Mouse (Mus musculus): ENCODE data around the gene Clec10a. TPM values are rescaled to one million over a fixed set of nuclear protein-coding genes. Genes with fewer than 3 reads are reported as not detected.

Clec10a gene
- total and polyA plus RNA-seq, 2 experiments from 2014 or later: 0.44 to 0.57 TPM

GRCm38 (mm10) chr11:70216103-70216502, 60.1 kb downstream of the Clec10a start:
- Histone ChIP-seq H3K9me3 (ENCODE audit: low read length) (no peaks in the 10 kb centered on the region), H3K4me3 (ENCODE audit: low read depth, low read length) (no peak overlapping the region), H3K4me2 (ENCODE audit: low read depth, low read length, poor library complexity, severe bottlenecking) (no peak overlapping the region), H3K27me3 (ENCODE audit: insufficient read depth, low read length) (peaks cover 10% of the 10 kb centered on the region; the same call in 1 of the 2 replicates), H3K9ac (replicated peaks; ENCODE audit: low read length, poor library complexity, severe bottlenecking) (no peak overlapping the region), H3K27ac (ENCODE audit: low read depth, low read length) (no peak overlapping the region), H3K4me1 (ENCODE audit: insufficient read depth, low read length) (peaks cover 21% of the 10 kb centered on the region), H3K36me3 (ENCODE audit: insufficient read depth, low read length) (0 out of 2 replicates have a peak, but pooled peaks cover 8% of the 10 kb centered on the region)
- no peak for DNase-seq (ENCODE audit: low spot score)
- no peak for ATAC-seq (ENCODE audit: low FRiP score)
- 55% methylated on average over 3 of the region's 3 CpGs for WGBS
- no peak for TF ChIP-seq CTCF (IDR thresholded peaks at IDR 0.05)

- no peak for ATAC-seq (ENCODE audit: low FRiP score)
- Histone ChIP-seq H3K4me1 (ENCODE audit: insufficient read depth, low read length) (peaks cover 21% of the 10 kb centered on the region), H3K36me3 (ENCODE audit: insufficient read depth, low read length) (0 out of 2 replicates have a peak, but pooled peaks cover 8% of the 10 kb centered on the region), H3K27me3 (ENCODE audit: insufficient read depth, low read length) (peaks cover 10% of the 10 kb centered on the region; the same call in 1 of the 2 replicates), H3K27ac (ENCODE audit: low read depth, low read length) (no peak overlapping the region), H3K4me3 (ENCODE audit: low read depth, low read length) (no peak overlapping the region), H3K9ac (replicated peaks; ENCODE audit: low read length, poor library complexity, severe bottlenecking) (no peak overlapping the region), H3K9me3 (ENCODE audit: low read length) (no peaks in the 10 kb centered on the region), H3K4me2 (ENCODE audit: low read depth, low read length, poor library complexity, severe bottlenecking) (no peak overlapping the region)
- no peak for DNase-seq (ENCODE audit: low spot score)
- no peak for TF ChIP-seq CTCF (IDR thresholded peaks at IDR 0.05)
- 94% methylated on average over 4 of the region's 4 CpGs for whole genome bisulfite sequencing
Measured at GRCm38 (mm10) chr11:70218039-70218438, 62.0 kb downstream of the Clec10a start.

DNA sequence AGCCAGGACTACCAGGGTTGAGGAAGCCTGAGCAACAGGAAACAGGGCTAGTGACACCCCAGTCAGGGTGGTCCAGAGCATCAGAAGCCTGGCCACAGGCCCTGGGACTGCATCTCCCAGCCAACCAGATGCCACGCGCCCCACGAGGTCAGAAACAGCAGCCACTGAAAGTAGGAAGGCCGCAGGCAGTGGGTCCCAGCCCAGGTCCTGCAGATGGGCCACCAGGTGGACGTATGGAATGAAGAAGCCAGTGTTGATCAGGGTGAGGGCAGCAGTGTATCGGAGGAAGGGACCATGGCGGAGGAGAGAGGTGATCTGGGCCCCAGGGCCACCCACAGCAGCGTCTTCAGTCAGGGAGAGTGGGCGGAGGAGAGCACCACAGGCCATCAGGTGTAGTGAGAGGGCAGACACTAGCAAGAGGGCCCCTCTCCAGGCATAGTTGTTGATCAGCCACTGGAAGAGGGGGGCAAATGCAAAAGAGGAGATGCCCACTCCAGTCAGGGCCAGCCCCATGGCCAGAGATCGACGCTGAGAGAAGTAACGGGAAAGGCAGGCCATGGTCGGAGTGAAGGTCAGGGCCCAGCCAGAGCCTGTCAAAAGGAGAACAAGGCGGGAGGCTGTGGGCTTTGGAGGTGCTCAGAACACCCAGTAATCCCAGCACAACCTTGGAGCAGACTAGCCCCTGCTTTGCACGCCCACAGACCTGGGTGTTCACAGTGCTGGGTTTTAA, 62.9 kb downstream of the Clec10a start:
- peaks cover 20% of the 10 kb centered on the region for H3K4me1 ChIP-seq (ENCODE audit: insufficient read depth, low read length)
- H3K4me3 ChIP-seq (ENCODE audit: low read depth, low read length): peak overlapping the region; percentile 2; the same call in 1 of the 2 replicates
- H3K27ac ChIP-seq (ENCODE audit: low read depth, low read length): no peak overlapping the region
- DNase-seq (ENCODE audit: low spot score) (no peak), ATAC-seq (ENCODE audit: low FRiP score) (no peak)
- no peak for TF ChIP-seq CTCF (IDR thresholded peaks at IDR 0.05)
- H3K27me3 ChIP-seq (ENCODE audit: insufficient read depth, low read length): peaks cover 10% of the 10 kb centered on the region; the same call in 1 of the 2 replicates
- peak overlapping the region; percentile 24; the same call in 1 of the 2 replicates for H3K9ac ChIP-seq (replicated peaks; ENCODE audit: low read length, poor library complexity, severe bottlenecking)
- 0 out of 2 replicates have a peak, but pooled peaks cover 8% of the 10 kb centered on the region for H3K36me3 ChIP-seq (ENCODE audit: insufficient read depth, low read length)
- H3K4me2 ChIP-seq (ENCODE audit: low read depth, low read length, poor library complexity, severe bottlenecking): peak overlapping the region; percentile 90
- WGBS: 91% methylated on average over 15 of the region's 15 CpGs
- no peaks in the 10 kb centered on the region for H3K9me3 ChIP-seq (ENCODE audit: low read length)

DNA sequence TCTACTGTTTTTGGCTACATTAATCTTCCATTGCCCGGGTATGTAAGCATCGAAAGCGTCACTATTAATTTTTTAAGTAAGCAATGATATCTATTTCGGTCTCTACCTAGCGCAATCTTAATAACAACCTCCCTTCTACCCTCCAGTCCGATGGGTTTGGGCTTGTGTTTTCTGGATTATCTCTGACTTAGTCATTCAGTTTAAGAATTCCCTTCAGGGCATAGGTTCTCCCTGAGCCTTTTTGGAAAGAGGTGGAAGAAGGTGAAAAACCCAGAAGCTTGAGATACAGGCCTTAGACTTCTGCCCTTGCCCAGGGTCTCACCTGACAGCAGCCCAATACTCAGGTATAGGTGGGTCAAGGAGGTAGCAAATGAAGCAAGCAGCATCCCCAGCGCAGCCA, 63.9 kb downstream of the Clec10a start:
- peak overlapping the region; percentile 75 for H3K9ac ChIP-seq (replicated peaks; ENCODE audit: low read length, poor library complexity, severe bottlenecking)
- peaks cover 10% of the 10 kb centered on the region; the same call in 1 of the 2 replicates for H3K27me3 ChIP-seq (ENCODE audit: insufficient read depth, low read length)
- WGBS: 46% methylated on average over 7 of the region's 7 CpGs
- H3K27ac ChIP-seq (ENCODE audit: low read depth, low read length): peak overlapping the region; percentile 87
- H3K4me3 ChIP-seq (ENCODE audit: low read depth, low read length): peak overlapping the region; percentile 53
- H3K4me1 ChIP-seq (ENCODE audit: insufficient read depth, low read length): peaks cover 13% of the 10 kb centered on the region; the same call in 1 of the 2 replicates
- H3K4me2 ChIP-seq (ENCODE audit: low read depth, low read length, poor library complexity, severe bottlenecking): peak overlapping the region; percentile 90
- H3K9me3 ChIP-seq (ENCODE audit: low read length): no peaks in the 10 kb centered on the region
- no peak for DNase-seq (ENCODE audit: low spot score)
- no peak for ATAC-seq (ENCODE audit: low FRiP score)
- TF ChIP-seq CTCF (IDR thresholded peaks at IDR 0.05): no peak
- H3K36me3 ChIP-seq (ENCODE audit: insufficient read depth, low read length): 0 out of 2 replicates have a peak, but pooled peaks cover 8% of the 10 kb centered on the region

DNA sequence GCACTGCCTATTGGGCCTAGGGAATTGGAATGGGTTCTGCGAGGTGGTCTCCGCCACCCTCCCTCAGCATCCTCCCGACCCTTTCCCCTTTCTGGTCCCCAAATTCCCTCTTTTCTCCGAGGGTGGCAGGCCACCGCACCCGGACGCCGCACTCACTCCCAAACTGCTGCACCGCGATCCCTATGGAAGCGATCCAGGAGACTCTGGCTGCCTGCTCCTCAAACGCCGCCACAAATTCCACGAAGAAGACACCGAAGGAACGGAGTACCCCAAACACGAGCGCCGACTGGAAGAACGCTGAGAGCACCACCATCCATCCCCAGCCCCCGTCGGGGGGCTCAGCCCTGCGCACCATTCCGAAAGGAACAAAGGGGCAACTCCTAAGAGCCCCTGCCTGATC, 64.3 kb downstream of the Clec10a start:
- whole genome bisulfite sequencing: 2% methylated on average over 24 of the region's 24 CpGs
- no peak for DNase-seq (ENCODE audit: low spot score)
- H3K4me1 ChIP-seq (ENCODE audit: insufficient read depth, low read length): peaks cover 13% of the 10 kb centered on the region; the same call in 1 of the 2 replicates
- no peak for ATAC-seq (ENCODE audit: low FRiP score)
- H3K9me3 ChIP-seq (ENCODE audit: low read length): no peaks in the 10 kb centered on the region
- peak overlapping the region; percentile 75 for H3K9ac ChIP-seq (replicated peaks; ENCODE audit: low read length, poor library complexity, severe bottlenecking)
- no peak; the same call in 1 of the 2 replicates for TF ChIP-seq CTCF (IDR thresholded peaks at IDR 0.05)
- H3K36me3 ChIP-seq (ENCODE audit: insufficient read depth, low read length): 0 out of 2 replicates have a peak, but pooled peaks cover 8% of the 10 kb centered on the region
- H3K4me3 ChIP-seq (ENCODE audit: low read depth, low read length): peak overlapping the region; percentile 53
- peaks cover 10% of the 10 kb centered on the region; the same call in 1 of the 2 replicates for H3K27me3 ChIP-seq (ENCODE audit: insufficient read depth, low read length)
- peak overlapping the region; percentile 87 for H3K27ac ChIP-seq (ENCODE audit: low read depth, low read length)
- peak overlapping the region; percentile 90 for H3K4me2 ChIP-seq (ENCODE audit: low read depth, low read length, poor library complexity, severe bottlenecking)

Other genes with a start within 250 kb of the Clec10a start
- 45.8 and 47.6 TPM in 2 replicates for gene Gps2, start 242.3 kb upstream of the Clec10a start, total RNA-seq (2014; rRNA removed)
- 60.3 and 64.3 TPM in 2 replicates for gene Gps2, start 242.3 kb upstream of the Clec10a start, polyA plus RNA-seq (2015; fragmentation: Nextera tagmentation; extraction: Ambion mirVana)
- gene Eif5a, start 234.2 kb upstream of the Clec10a start, total RNA-seq (2014; rRNA removed): 452 and 486 TPM in 2 replicates
- gene Eif5a, start 234.2 kb upstream of the Clec10a start, polyA plus RNA-seq (2015; fragmentation: Nextera tagmentation; extraction: Ambion mirVana): 1,054 and 1,096 TPM in 2 replicates
- 5.0 and 8.4 TPM in 2 replicates for gene Ybx2, start 220.4 kb upstream of the Clec10a start, total RNA-seq (2014; rRNA removed)
- gene Ybx2, start 220.4 kb upstream of the Clec10a start, polyA plus RNA-seq (2015; fragmentation: Nextera tagmentation; extraction: Ambion mirVana): 3.4 and 4.2 TPM in 2 replicates
- gene Slc2a4, start 208.0 kb upstream of the Clec10a start, total RNA-seq (2014; rRNA removed): 8.8 and 9.0 TPM in 2 replicates
- 3.4 and 4.0 TPM in 2 replicates for gene Slc2a4, start 208.0 kb upstream of the Clec10a start, polyA plus RNA-seq (2015; fragmentation: Nextera tagmentation; extraction: Ambion mirVana)
- gene Cldn7, start 191.4 kb upstream of the Clec10a start, total RNA-seq (2014; rRNA removed): not detected in 2 replicates
- 0.57 TPM in 1 of 2 replicates, not detected in the other for gene Cldn7, start 191.4 kb upstream of the Clec10a start, polyA plus RNA-seq (2015; fragmentation: Nextera tagmentation; extraction: Ambion mirVana)
- 39.6 and 42.9 TPM in 2 replicates for gene Ctdnep1, start 175.0 kb upstream of the Clec10a start, total RNA-seq (2014; rRNA removed)
- 22.3 and 24.1 TPM in 2 replicates for gene Ctdnep1, start 175.0 kb upstream of the Clec10a start, polyA plus RNA-seq (2015; fragmentation: Nextera tagmentation; extraction: Ambion mirVana)
- gene Elp5, start 173.7 kb upstream of the Clec10a start, total RNA-seq (2014; rRNA removed): 109 and 157 TPM in 2 replicates
- 171 and 182 TPM in 2 replicates for gene Elp5, start 173.7 kb upstream of the Clec10a start, polyA plus RNA-seq (2015; fragmentation: Nextera tagmentation; extraction: Ambion mirVana)
- 197 and 226 TPM in 2 replicates for gene Gabarap, start 165.1 kb upstream of the Clec10a start, total RNA-seq (2014; rRNA removed)
- 501 and 511 TPM in 2 replicates for gene Gabarap, start 165.1 kb upstream of the Clec10a start, polyA plus RNA-seq (2015; fragmentation: Nextera tagmentation; extraction: Ambion mirVana)
- 42.4 and 45.2 TPM in 2 replicates for gene Phf23, start 160.4 kb upstream of the Clec10a start, total RNA-seq (2014; rRNA removed)
- 37.6 and 40.0 TPM in 2 replicates for gene Phf23, start 160.4 kb upstream of the Clec10a start, polyA plus RNA-seq (2015; fragmentation: Nextera tagmentation; extraction: Ambion mirVana)
- gene Dvl2, start 155.6 kb upstream of the Clec10a start, total RNA-seq (2014; rRNA removed): 31.5 and 33.3 TPM in 2 replicates
- gene Dvl2, start 155.6 kb upstream of the Clec10a start, polyA plus RNA-seq (2015; fragmentation: Nextera tagmentation; extraction: Ambion mirVana): 19.0 and 20.0 TPM in 2 replicates
- 35.9 and 42.7 TPM in 2 replicates for gene Acadvl, start 140.8 kb upstream of the Clec10a start, total RNA-seq (2014; rRNA removed)
- gene Acadvl, start 140.8 kb upstream of the Clec10a start, polyA plus RNA-seq (2015; fragmentation: Nextera tagmentation; extraction: Ambion mirVana): 62.1 and 64.2 TPM in 2 replicates
- gene Dlg4, start 139.3 kb upstream of the Clec10a start, total RNA-seq (2014; rRNA removed): 256 and 269 TPM in 2 replicates
- gene Dlg4, start 139.3 kb upstream of the Clec10a start, polyA plus RNA-seq (2015; fragmentation: Nextera tagmentation; extraction: Ambion mirVana): 16.1 and 18.1 TPM in 2 replicates
- gene Asgr1, start 102.1 kb upstream of the Clec10a start, total RNA-seq (2014; rRNA removed): 1.2 and 7.2 TPM in 2 replicates
- 4.1 and 4.5 TPM in 2 replicates for gene Asgr1, start 102.1 kb upstream of the Clec10a start, polyA plus RNA-seq (2015; fragmentation: Nextera tagmentation; extraction: Ambion mirVana)
- not detected in 2 replicates for gene Asgr2, start 63.6 kb upstream of the Clec10a start, total RNA-seq (2014; rRNA removed)
- not detected in 2 replicates for gene Asgr2, start 63.6 kb upstream of the Clec10a start, polyA plus RNA-seq (2015; fragmentation: Nextera tagmentation; extraction: Ambion mirVana)
- 0.11 and 0.85 TPM in 2 replicates for gene Mgl2, start 25.9 kb upstream of the Clec10a start, total RNA-seq (2014; rRNA removed)
- 0.26 and 0.60 TPM in 2 replicates for gene Mgl2, start 25.9 kb upstream of the Clec10a start, polyA plus RNA-seq (2015; fragmentation: Nextera tagmentation; extraction: Ambion mirVana)
- 22.2 and 28.2 TPM in 2 replicates for gene Slc16a11, start 56.6 kb downstream of the Clec10a start, total RNA-seq (2014; rRNA removed)
- 15.2 and 18.0 TPM in 2 replicates for gene Slc16a11, start 56.6 kb downstream of the Clec10a start, polyA plus RNA-seq (2015; fragmentation: Nextera tagmentation; extraction: Ambion mirVana)
- 9.9 and 26.1 TPM in 2 replicates for gene Slc16a13, start 64.9 kb downstream of the Clec10a start, total RNA-seq (2014; rRNA removed)
- gene Slc16a13, start 64.9 kb downstream of the Clec10a start, polyA plus RNA-seq (2015; fragmentation: Nextera tagmentation; extraction: Ambion mirVana): 9.9 and 10.1 TPM in 2 replicates
- gene Bcl6b, start 73.6 kb downstream of the Clec10a start, total RNA-seq (2014; rRNA removed): 3.8 and 6.8 TPM in 2 replicates
- 2.4 and 2.7 TPM in 2 replicates for gene Bcl6b, start 73.6 kb downstream of the Clec10a start, polyA plus RNA-seq (2015; fragmentation: Nextera tagmentation; extraction: Ambion mirVana)
- gene 0610010K14Rik, start 81.7 kb downstream of the Clec10a start, total RNA-seq (2014; rRNA removed): 43.0 and 76.9 TPM in 2 replicates
- 138 and 154 TPM in 2 replicates for gene 0610010K14Rik, start 81.7 kb downstream of the Clec10a start, polyA plus RNA-seq (2015; fragmentation: Nextera tagmentation; extraction: Ambion mirVana)
- 3.4 and 5.5 TPM in 2 replicates for gene Gm21988, start 83.6 kb downstream of the Clec10a start, total RNA-seq (2014; rRNA removed)
- 18.6 and 20.1 TPM in 2 replicates for gene Gm21988, start 83.6 kb downstream of the Clec10a start, polyA plus RNA-seq (2015; fragmentation: Nextera tagmentation; extraction: Ambion mirVana)
- 66.1 and 81.2 TPM in 2 replicates for gene Rnasek, start 83.6 kb downstream of the Clec10a start, total RNA-seq (2014; rRNA removed)
- 588 and 612 TPM in 2 replicates for gene Rnasek, start 83.6 kb downstream of the Clec10a start, polyA plus RNA-seq (2015; fragmentation: Nextera tagmentation; extraction: Ambion mirVana)
- 0.16 and 0.57 TPM in 2 replicates for gene Alox12, start 99.2 kb downstream of the Clec10a start, total RNA-seq (2014; rRNA removed)
- gene Alox12, start 99.2 kb downstream of the Clec10a start, polyA plus RNA-seq (2015; fragmentation: Nextera tagmentation; extraction: Ambion mirVana): 0.29 and 0.35 TPM in 2 replicates
- 0.05 TPM in 1 of 2 replicates, not detected in the other for gene Alox12e, start 166.4 kb downstream of the Clec10a start, total RNA-seq (2014; rRNA removed)
- 0.16 and 0.31 TPM in 2 replicates for gene Alox12e, start 166.4 kb downstream of the Clec10a start, polyA plus RNA-seq (2015; fragmentation: Nextera tagmentation; extraction: Ambion mirVana)
- not detected in 2 replicates for gene Alox15, start 195.8 kb downstream of the Clec10a start, total RNA-seq (2014; rRNA removed)
- gene Alox15, start 195.8 kb downstream of the Clec10a start, polyA plus RNA-seq (2015; fragmentation: Nextera tagmentation; extraction: Ambion mirVana): 0.16 and 0.28 TPM in 2 replicates